8 mouse cellular contexts compared by ENCODE assay signal in the genomic region with DNA sequence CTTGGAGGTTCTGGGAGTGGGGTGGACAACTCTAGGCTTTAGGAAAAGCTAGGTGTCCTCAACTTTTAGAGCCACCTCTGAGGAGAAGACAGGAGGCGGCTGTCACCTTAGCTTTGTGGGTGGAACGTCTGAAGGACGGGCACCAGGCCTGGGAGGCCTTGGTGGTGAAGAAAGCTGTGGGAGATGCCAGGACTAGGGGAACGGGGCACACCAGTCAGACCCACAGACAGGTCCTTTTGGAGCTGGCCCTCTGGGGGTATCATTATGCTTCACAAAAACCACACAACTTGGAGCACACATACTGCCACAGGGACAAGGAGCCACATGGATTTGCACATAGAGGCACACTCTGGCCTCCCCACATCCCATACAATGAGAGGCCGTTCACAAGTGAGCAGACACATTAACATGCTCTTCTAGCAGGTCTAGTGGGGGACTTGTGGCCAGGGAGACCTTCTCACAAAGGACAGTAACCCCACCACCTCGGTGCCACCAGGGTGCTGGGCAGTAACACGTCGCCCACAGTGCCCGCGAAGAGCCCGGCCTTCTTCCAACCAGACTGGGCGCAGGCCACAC. TPM values are rescaled to one million over a fixed set of nuclear protein-coding genes. Genes with fewer than 3 reads are reported as not detected.
DNase-seq lines count a peak whose midpoint lies in the region; ATAC-seq and TF ChIP-seq lines count a peak whose summit lies in the region.
"Had no signal": no experiment of that assay in that cellular context is flagged by ENCODE, and none has a peak within 500 bp of the region (broad histone marks: within the 10 kb centered on the region; RNA-seq: fewer than 3 reads in every experiment).

No protein-coding gene starts in this region.

- no peak for TF ChIP-seq POLR2A in small intestine, adult 2 months (IDR thresholded peaks at IDR 0.05; ENCODE audit: low read depth, low read length)

- H3K27ac ChIP-seq in lung, embryonic 15.5 days: peak overlapping the region; percentile 98
- H3K27ac ChIP-seq in forebrain, embryonic 13.5 days: peak overlapping the region; percentile 99
- peak overlapping the region; percentile 100 for H3K27ac ChIP-seq in limb, embryonic 12.5 days
- peak overlapping the region; percentile 21 for H3K27ac ChIP-seq in small intestine, adult 2 months (ENCODE audit: insufficient read depth, low read depth, low read length)
- H3K27ac ChIP-seq: macrophage had no signal

- H3K4me1 ChIP-seq in lung, embryonic 15.5 days: peaks cover 51% of the 10 kb centered on the region
- peaks cover 80% of the 10 kb centered on the region for H3K4me1 ChIP-seq in forebrain, embryonic 13.5 days
- H3K4me1 ChIP-seq in limb, embryonic 12.5 days (replicated peaks): peaks cover 66% of the 10 kb centered on the region
- H3K4me1 ChIP-seq in small intestine, adult 2 months (ENCODE audit: control insufficient read depth, insufficient read depth, insufficient read length, low read length): peaks cover 17% of the 10 kb centered on the region

- peak overlapping the region; percentile 84 for H3K4me3 ChIP-seq in lung, embryonic 15.5 days
- peak overlapping the region; percentile 64 for H3K4me3 ChIP-seq in forebrain, embryonic 13.5 days
- H3K4me3 ChIP-seq in limb, embryonic 12.5 days (replicated peaks): peak overlapping the region; percentile 66
- H3K4me3 ChIP-seq in small intestine, adult 2 months (ENCODE audit: low read depth, low read length): peak overlapping the region; percentile 60

- WGBS in lung, embryonic 15.5 days: 16% methylated on average over 12 of the region's 12 CpGs
- WGBS in forebrain, embryonic 13.5 days: 13% methylated on average over 12 of the region's 12 CpGs
- WGBS in limb, embryonic 12.5 days: 17% methylated on average over 12 of the region's 12 CpGs
- WGBS in small intestine, adult 2 months: 33% methylated on average over 12 of the region's 12 CpGs

- no peaks in the 10 kb centered on the region for H3K36me3 ChIP-seq in lung, embryonic 15.5 days
- H3K36me3 ChIP-seq in forebrain, embryonic 13.5 days (ENCODE audit: poor library complexity, severe bottlenecking): no peaks in the 10 kb centered on the region
- no peaks in the 10 kb centered on the region for H3K36me3 ChIP-seq in limb, embryonic 12.5 days
- no peaks in the 10 kb centered on the region for H3K36me3 ChIP-seq in small intestine, adult 2 months (ENCODE audit: control insufficient read depth, insufficient read depth, low read length)

- no peak for ATAC-seq in lung, embryonic 15.5 days (ENCODE audit: borderline replicate concordance, extremely low read depth, low FRiP score, low TSS enrichment)
- ATAC-seq in forebrain, embryonic 13.5 days: peak; percentile 2
- no peak for ATAC-seq in limb, embryonic 12.5 days (ENCODE audit: insufficient number of reproducible peaks, insufficient read depth, low FRiP score, low TSS enrichment, low read depth)

- peak overlapping the region; percentile 86 for H3K9ac ChIP-seq in lung, embryonic 15.5 days
- H3K9ac ChIP-seq in forebrain, embryonic 13.5 days: peak overlapping the region; percentile 95
- H3K9ac ChIP-seq in limb, embryonic 12.5 days (replicated peaks): peak overlapping the region; percentile 88

- no peak for TF ChIP-seq CTCF in small intestine, adult 2 months (IDR thresholded peaks at IDR 0.05; ENCODE audit: extremely low read depth, insufficient read length, insufficient replicate concordance, low read depth, low read length)

- no peaks in the 10 kb centered on the region for H3K9me3 ChIP-seq in lung, embryonic 15.5 days
- no peaks in the 10 kb centered on the region for H3K9me3 ChIP-seq in forebrain, embryonic 13.5 days (replicated peaks)
- H3K9me3 ChIP-seq in limb, embryonic 12.5 days: no peaks in the 10 kb centered on the region

- H3K4me2 ChIP-seq in lung, embryonic 15.5 days: peak overlapping the region; percentile 70
- H3K4me2 ChIP-seq in forebrain, embryonic 13.5 days: peak overlapping the region; percentile 95
- peak overlapping the region; percentile 90 for H3K4me2 ChIP-seq in limb, embryonic 12.5 days

- 0 out of 2 replicates have a peak, but pooled peaks cover 3% of the 10 kb centered on the region for H3K27me3 ChIP-seq in lung, embryonic 15.5 days
- H3K27me3 ChIP-seq in forebrain, embryonic 13.5 days: no peaks in the 10 kb centered on the region
- H3K27me3 ChIP-seq in limb, embryonic 12.5 days: peaks cover 17% of the 10 kb centered on the region
- peaks cover 13% of the 10 kb centered on the region; the same call in 1 of the 2 replicates for H3K27me3 ChIP-seq in small intestine, adult 2 months (ENCODE audit: control insufficient read depth, insufficient read depth, low read length)

- DNase-seq in lung, postnatal 4 days: no peak
- DNase-seq in thymus, postnatal 10 days (ENCODE audit: low spot score in 2 of 2): no peak
- no peak for DNase-seq in urinary bladder, adult 18-20 months (ENCODE audit: low spot score in 2 of 2)

RNA-seq across cellular contexts. Expression of gene Chpf2, which starts 17.6 kb away (rescaled TPM):
- 21.7 and 21.8 TPM in 2 replicates for polyA plus RNA-seq in lung, embryonic 15.5 days (2015; fragmentation: Nextera tagmentation; extraction: Ambion mirVana)
- 15.0 and 17.2 TPM in 2 replicates for polyA plus RNA-seq in forebrain, embryonic 13.5 days (2015; fragmentation: Nextera tagmentation; extraction: Ambion mirVana)
- 20.1 and 24.0 TPM in 2 replicates for polyA plus RNA-seq in limb, embryonic 12.5 days (2016; fragmentation: Nextera tagmentation; extraction: Ambion mirVana)
- polyA plus RNA-seq in small intestine, adult 2 months (2012; rRNA removed): 19.9 and 25.7 TPM in 2 replicates

RNA-seq across cellular contexts. Expression of gene Smarcd3, which starts 20.0 kb away (rescaled TPM):
- 28.5 and 29.7 TPM in 2 replicates for polyA plus RNA-seq in lung, embryonic 15.5 days (2015; fragmentation: Nextera tagmentation; extraction: Ambion mirVana)
- polyA plus RNA-seq in forebrain, embryonic 13.5 days (2015; fragmentation: Nextera tagmentation; extraction: Ambion mirVana): 111 and 114 TPM in 2 replicates
- 68.5 and 72.6 TPM in 2 replicates for polyA plus RNA-seq in limb, embryonic 12.5 days (2016; fragmentation: Nextera tagmentation; extraction: Ambion mirVana)
- 8.5 and 9.0 TPM in 2 replicates for polyA plus RNA-seq in small intestine, adult 2 months (2012; rRNA removed)

RNA-seq across cellular contexts. Expression of gene Abcf2, which starts 26.9 kb away (rescaled TPM):
- 108 and 110 TPM in 2 replicates for polyA plus RNA-seq in lung, embryonic 15.5 days (2015; fragmentation: Nextera tagmentation; extraction: Ambion mirVana)
- 117 and 124 TPM in 2 replicates for polyA plus RNA-seq in forebrain, embryonic 13.5 days (2015; fragmentation: Nextera tagmentation; extraction: Ambion mirVana)
- 131 and 134 TPM in 2 replicates for polyA plus RNA-seq in limb, embryonic 12.5 days (2016; fragmentation: Nextera tagmentation; extraction: Ambion mirVana)
- 20.4 and 32.3 TPM in 2 replicates for polyA plus RNA-seq in small intestine, adult 2 months (2012; rRNA removed)

RNA-seq across cellular contexts. Expression of gene 4931409K22Rik, which starts 47.6 kb away (rescaled TPM):
- not detected in 2 replicates for polyA plus RNA-seq in lung, embryonic 15.5 days (2015; fragmentation: Nextera tagmentation; extraction: Ambion mirVana)
- polyA plus RNA-seq in forebrain, embryonic 13.5 days (2015; fragmentation: Nextera tagmentation; extraction: Ambion mirVana): 0.62 TPM in 2 replicates
- 0.06 and 0.19 TPM in 2 replicates for polyA plus RNA-seq in limb, embryonic 12.5 days (2016; fragmentation: Nextera tagmentation; extraction: Ambion mirVana)
- polyA plus RNA-seq in small intestine, adult 2 months (2012; rRNA removed): not detected in 2 replicates
- polyA plus RNA-seq: macrophage had no signal

Comparison
In these comparisons a context has a peak if more than half of its experiments do, and no peak if none do; other contexts are left out.
1. H3K27ac ChIP-seq: peak in every context shown above with its lines; median percentile 100 in limb, embryonic 12.5 days; 99 in forebrain, embryonic 13.5 days; 98 in lung, embryonic 15.5 days; 21 in small intestine, adult 2 months.